Mouse (Mus musculus): Measurements from ENCODE around the gene Lrrc66. TPM values are rescaled to one million over a fixed set of nuclear protein-coding genes. Genes with fewer than 3 reads are reported as not detected.

Gene Lrrc66
- polyA plus RNA-seq, 1 experiment from 2014 or later = not detected

GRCm38 (mm10) chr5:73613296-73613695, 19.0 kb downstream of the Lrrc66 start:
- no peak overlapping the region for H3K4me2 ChIP-seq
- no peaks in the 10 kb centered on the region for H3K36me3 ChIP-seq
- 85% methylated on average over 8 of the region's 8 CpGs for WGBS
- H3K9me3 ChIP-seq (replicated peaks) = peaks cover 11% of the 10 kb centered on the region; the same call in 1 of the 2 replicates
- no peak overlapping the region for H3K9ac ChIP-seq
- no peak overlapping the region for H3K27ac ChIP-seq (ENCODE audit: poor library complexity, severe bottlenecking)
- no peak for ATAC-seq (ENCODE audit: insufficient number of reproducible peaks, low FRiP score)
- H3K27me3 ChIP-seq (replicated peaks) = no peaks in the 10 kb centered on the region
- no peaks in the 10 kb centered on the region for H3K4me1 ChIP-seq (replicated peaks)
- H3K4me3 ChIP-seq = no peak overlapping the region

GRCm38 (mm10) chr5:73611071-73611470, 21.3 kb downstream of the Lrrc66 start:
- Histone ChIP-seq H3K4me2 (no peak overlapping the region), H3K27ac (ENCODE audit: poor library complexity, severe bottlenecking) (no peak overlapping the region), H3K9me3 (replicated peaks) (peaks cover 16% of the 10 kb centered on the region), H3K36me3 (no peaks in the 10 kb centered on the region), H3K4me1 (replicated peaks) (no peaks in the 10 kb centered on the region), H3K27me3 (replicated peaks) (no peaks in the 10 kb centered on the region), H3K9ac (no peak overlapping the region), H3K4me3 (no peak overlapping the region)
- WGBS = 90% methylated on average over 4 of the region's 4 CpGs
- ATAC-seq (ENCODE audit: insufficient number of reproducible peaks, low FRiP score) = no peak

GRCm38 (mm10) chr5:73604964-73605363, 27.4 kb downstream of the Lrrc66 start:
- Histone ChIP-seq H3K9me3 (replicated peaks) (peaks cover 9% of the 10 kb centered on the region), H3K27ac (ENCODE audit: poor library complexity, severe bottlenecking) (no peak overlapping the region), H3K36me3 (no peaks in the 10 kb centered on the region), H3K4me1 (replicated peaks) (no peaks in the 10 kb centered on the region), H3K4me3 (no peak overlapping the region), H3K9ac (no peak overlapping the region), H3K4me2 (no peak overlapping the region), H3K27me3 (replicated peaks) (no peaks in the 10 kb centered on the region)
- 81% methylated on average over 6 of the region's 6 CpGs for WGBS
- ATAC-seq (ENCODE audit: insufficient number of reproducible peaks, low FRiP score) = no peak

- no peak for ATAC-seq (ENCODE audit: insufficient number of reproducible peaks, low FRiP score)
- Histone ChIP-seq H3K4me1 (replicated peaks) (no peaks in the 10 kb centered on the region), H3K4me3 (no peak overlapping the region), H3K27me3 (replicated peaks) (no peaks in the 10 kb centered on the region), H3K36me3 (no peaks in the 10 kb centered on the region), H3K9me3 (replicated peaks) (peaks cover 9% of the 10 kb centered on the region), H3K4me2 (no peak overlapping the region), H3K27ac (ENCODE audit: poor library complexity, severe bottlenecking) (no peak overlapping the region), H3K9ac (no peak overlapping the region)
- WGBS = 82% methylated on average over 6 of the region's 6 CpGs
These were observed 27.8 kb downstream of the Lrrc66 start for GRCm38 (mm10) chr5:73604542-73604941.

GRCm38 (mm10) chr5:73602865-73603264, 29.5 kb downstream of the Lrrc66 start:
- WGBS = 73% methylated on average over 3 of the region's 3 CpGs
- no peaks in the 10 kb centered on the region for H3K36me3 ChIP-seq
- H3K9me3 ChIP-seq (replicated peaks) = peaks cover 9% of the 10 kb centered on the region
- H3K27ac ChIP-seq (ENCODE audit: poor library complexity, severe bottlenecking) = no peak overlapping the region
- no peak overlapping the region for H3K4me3 ChIP-seq
- H3K4me1 ChIP-seq (replicated peaks) = no peaks in the 10 kb centered on the region
- H3K4me2 ChIP-seq = no peak overlapping the region
- no peak overlapping the region for H3K9ac ChIP-seq
- H3K27me3 ChIP-seq (replicated peaks) = no peaks in the 10 kb centered on the region
- no peak for ATAC-seq (ENCODE audit: insufficient number of reproducible peaks, low FRiP score)

GRCm38 (mm10) chr5:73601361-73601763, 31.0 kb downstream of the Lrrc66 start:
- Histone ChIP-seq H3K9ac (no peak overlapping the region), H3K4me3 (no peak overlapping the region)
- 79% methylated on average over 8 of the region's 8 CpGs for WGBS

GRCm38 (mm10) chr5:73599991-73600390, 32.3 kb downstream of the Lrrc66 start:
- Histone ChIP-seq H3K27ac (ENCODE audit: poor library complexity, severe bottlenecking) (no peak overlapping the region), H3K36me3 (no peaks in the 10 kb centered on the region), H3K4me3 (no peak overlapping the region), H3K4me1 (replicated peaks) (no peaks in the 10 kb centered on the region), H3K9me3 (replicated peaks) (no peaks in the 10 kb centered on the region), H3K4me2 (no peak overlapping the region), H3K27me3 (replicated peaks) (no peaks in the 10 kb centered on the region), H3K9ac (no peak overlapping the region)
- 83% methylated on average over 2 of the region's 2 CpGs for WGBS
- ATAC-seq (ENCODE audit: insufficient number of reproducible peaks, low FRiP score) = no peak

More at GRCm38 (mm10) chr5:73601361-73601763, 31.0 kb downstream of the Lrrc66 start:
- peaks cover 1% of the 10 kb centered on the region; the same call in 1 of the 2 replicates for H3K9me3 ChIP-seq (replicated peaks)
- no peaks in the 10 kb centered on the region for H3K36me3 ChIP-seq
- no peaks in the 10 kb centered on the region for H3K27me3 ChIP-seq (replicated peaks)
- H3K27ac ChIP-seq (ENCODE audit: poor library complexity, severe bottlenecking) = no peak overlapping the region
- H3K4me2 ChIP-seq = no peak overlapping the region
- no peaks in the 10 kb centered on the region for H3K4me1 ChIP-seq (replicated peaks)
- no peak for ATAC-seq (ENCODE audit: insufficient number of reproducible peaks, low FRiP score)

GRCm38 (mm10) chr5:73598943-73599695, 33.2 kb downstream of the Lrrc66 start:
- 66% methylated on average over 5 of the region's 5 CpGs for whole genome bisulfite sequencing
- Histone ChIP-seq H3K27me3 (replicated peaks) (no peaks in the 10 kb centered on the region), H3K4me3 (no peak overlapping the region), H3K27ac (ENCODE audit: poor library complexity, severe bottlenecking) (no peak overlapping the region), H3K4me2 (no peak overlapping the region), H3K9ac (no peak overlapping the region), H3K36me3 (no peaks in the 10 kb centered on the region), H3K4me1 (replicated peaks) (no peaks in the 10 kb centered on the region), H3K9me3 (replicated peaks) (no peaks in the 10 kb centered on the region)
- ATAC-seq (ENCODE audit: insufficient number of reproducible peaks, low FRiP score) = no peak

- WGBS = 86% methylated on average over 3 of the region's 3 CpGs
These were observed 45.2 kb downstream of the Lrrc66 start for GRCm38 (mm10) chr5:73587119-73587518.

GRCm38 (mm10) chr5:73586597-73586996, 45.7 kb downstream of the Lrrc66 start:
- no peak overlapping the region for H3K4me3 ChIP-seq
- 75% methylated on average over 4 of the region's 4 CpGs for WGBS
- peaks cover 5% of the 10 kb centered on the region; the same call in 1 of the 2 replicates for H3K9me3 ChIP-seq (replicated peaks)
- no peak for ATAC-seq (ENCODE audit: insufficient number of reproducible peaks, low FRiP score)
- no peak overlapping the region for H3K4me2 ChIP-seq
- H3K36me3 ChIP-seq = no peaks in the 10 kb centered on the region
- no peak overlapping the region for H3K27ac ChIP-seq (ENCODE audit: poor library complexity, severe bottlenecking)
- H3K9ac ChIP-seq = no peak overlapping the region
- H3K27me3 ChIP-seq (replicated peaks) = no peaks in the 10 kb centered on the region
- H3K4me1 ChIP-seq (replicated peaks) = 0 out of 2 replicates have a peak, but pooled peaks cover 3% of the 10 kb centered on the region

More at GRCm38 (mm10) chr5:73587119-73587518, 45.2 kb downstream of the Lrrc66 start:
- Histone ChIP-seq H3K36me3 (no peaks in the 10 kb centered on the region), H3K9me3 (replicated peaks) (peaks cover 5% of the 10 kb centered on the region; the same call in 1 of the 2 replicates), H3K4me1 (replicated peaks) (0 out of 2 replicates have a peak, but pooled peaks cover 3% of the 10 kb centered on the region), H3K27ac (ENCODE audit: poor library complexity, severe bottlenecking) (no peak overlapping the region), H3K4me2 (no peak overlapping the region), H3K27me3 (replicated peaks) (no peaks in the 10 kb centered on the region), H3K4me3 (no peak overlapping the region), H3K9ac (no peak overlapping the region)
- no peak for ATAC-seq (ENCODE audit: insufficient number of reproducible peaks, low FRiP score)

- H3K4me2 ChIP-seq = no peak overlapping the region
- 32% methylated on average over 7 of the region's 7 CpGs for WGBS
- no peaks in the 10 kb centered on the region for H3K36me3 ChIP-seq
- H3K4me3 ChIP-seq = no peak overlapping the region
- H3K9me3 ChIP-seq (replicated peaks) = peaks cover 5% of the 10 kb centered on the region; the same call in 1 of the 2 replicates
- no peak overlapping the region for H3K9ac ChIP-seq
- no peak overlapping the region for H3K27ac ChIP-seq (ENCODE audit: poor library complexity, severe bottlenecking)
- no peak for ATAC-seq (ENCODE audit: insufficient number of reproducible peaks, low FRiP score)
- no peaks in the 10 kb centered on the region for H3K27me3 ChIP-seq (replicated peaks)
- H3K4me1 ChIP-seq (replicated peaks) = 0 out of 2 replicates have a peak, but pooled peaks cover 3% of the 10 kb centered on the region
These were observed 46.9 kb downstream of the Lrrc66 start for GRCm38 (mm10) chr5:73585212-73586115.

Measured in heart, embryonic 12.5 days (tissue).